Mouse (Mus musculus): ENCODE data around the gene Gm47985.
"Not testable (repeated sequence)": the region's sequence is repeated elsewhere in the genome, so short reads cannot be mapped to it uniquely, and the experiment has no call there.

Gm47985 gene

GRCm38 (mm10) chr1:151182266-151182665, at the start of gene Gm47985:
Gene Gm47985, plus strand, starts transcription at chr1:151182537.
- not testable (repeated sequence) for DNase-seq (ENCODE audit: low spot score in 2 of 2)

DNA sequence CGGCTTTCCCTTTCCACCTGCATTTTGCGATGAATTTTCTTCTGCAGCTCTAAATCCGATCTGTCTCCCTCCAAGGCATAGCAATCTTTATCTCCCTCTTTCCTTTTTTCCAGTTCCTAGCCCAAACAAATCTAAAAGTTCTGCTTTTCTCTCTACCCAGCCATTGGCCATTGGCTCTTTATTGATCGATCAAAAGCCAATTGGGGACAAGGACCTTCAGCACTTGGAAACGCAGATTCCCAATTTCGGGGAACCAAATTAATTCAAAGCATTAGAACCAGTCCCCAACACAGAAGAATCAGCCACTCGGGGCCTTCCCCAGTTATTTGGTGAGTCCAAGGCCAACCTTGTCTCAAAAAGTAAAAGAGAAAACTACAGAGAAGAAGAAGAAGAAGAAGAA, 49.7 kb upstream of the Gm47985 start:
- no peak for DNase-seq (ENCODE audit: low spot score in 2 of 2)

- no peak for DNase-seq (ENCODE audit: low spot score in 2 of 2)
Observed at GRCm38 (mm10) chr1:151138388-151138787, 43.9 kb upstream of the Gm47985 start.

DNA sequence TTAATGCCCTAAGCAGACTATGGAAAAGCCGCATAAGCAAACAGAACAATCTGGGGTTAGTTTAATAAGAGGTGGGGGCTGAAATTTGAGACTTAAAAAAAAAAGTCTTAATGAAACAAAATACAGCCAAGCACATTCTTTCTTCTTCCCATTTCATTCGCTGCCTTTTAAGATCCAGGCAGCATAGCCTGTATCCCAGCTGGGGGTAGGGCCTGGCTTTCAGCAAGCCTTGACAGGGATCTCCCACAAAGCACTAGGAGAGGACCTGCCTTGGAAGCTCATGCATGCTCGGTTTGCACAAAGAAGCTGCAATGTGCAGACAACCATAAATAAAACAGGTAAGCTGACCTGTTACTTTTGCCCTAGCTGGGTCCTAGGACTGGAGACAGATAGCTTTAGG, 41.4 kb upstream of the Gm47985 start:
- DNase-seq (ENCODE audit: low spot score in 2 of 2) = no peak

DNA sequence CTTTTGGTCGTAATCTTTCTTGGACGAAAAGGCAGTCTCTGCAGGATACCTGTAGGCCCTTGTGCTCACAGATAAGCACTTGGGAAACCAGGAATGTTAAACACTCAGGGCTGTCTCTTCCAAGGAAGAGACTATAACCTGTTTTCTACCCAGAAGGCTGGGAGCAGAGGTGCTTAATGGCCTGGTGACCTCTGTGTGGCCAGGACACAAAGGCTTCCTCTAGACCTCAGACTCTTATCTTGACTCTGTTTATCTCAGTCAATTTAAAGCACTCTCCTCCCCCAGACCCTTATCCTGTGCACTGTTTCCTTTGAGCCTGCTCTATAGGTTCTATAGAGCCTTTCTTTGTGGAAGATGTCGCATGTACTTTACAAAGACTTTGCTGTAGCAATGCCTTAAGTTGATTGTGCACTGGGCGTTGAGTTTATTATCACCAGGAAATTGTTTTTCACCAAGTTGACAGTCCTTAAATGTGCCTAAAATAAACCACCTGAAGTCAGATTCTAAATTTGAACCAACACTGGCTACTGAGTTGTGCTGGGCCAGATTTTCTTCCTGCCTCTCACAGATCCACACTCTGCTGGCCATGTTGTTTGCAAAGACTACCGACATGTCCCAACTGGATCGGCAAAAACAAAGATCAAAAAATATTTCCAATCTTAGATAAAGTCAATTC, 37.7 kb upstream of the Gm47985 start:
- DNase-seq (ENCODE audit: low spot score in 2 of 2) = no peak

DNA sequence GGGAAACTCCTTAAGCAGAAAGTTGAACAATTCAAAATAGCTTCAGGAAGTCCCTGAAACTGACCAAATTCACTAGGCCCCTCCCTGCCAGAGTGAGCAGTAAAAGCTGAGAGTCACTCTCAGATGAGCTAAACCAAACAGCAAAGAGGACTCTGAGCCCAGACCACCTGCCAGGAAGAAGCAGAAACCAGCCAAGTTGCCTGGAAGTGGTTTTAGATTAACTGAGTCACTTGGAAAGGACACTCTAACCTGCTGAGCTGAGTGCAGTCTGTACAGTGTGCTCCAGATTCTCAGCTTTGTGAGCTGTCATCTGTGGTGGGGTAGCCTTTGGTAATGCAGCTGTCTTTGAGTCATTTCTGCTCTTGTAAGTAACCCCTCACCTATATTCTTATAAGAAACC, 34.5 kb upstream of the Gm47985 start:
- no peak for DNase-seq (ENCODE audit: low spot score in 2 of 2)

DNA sequence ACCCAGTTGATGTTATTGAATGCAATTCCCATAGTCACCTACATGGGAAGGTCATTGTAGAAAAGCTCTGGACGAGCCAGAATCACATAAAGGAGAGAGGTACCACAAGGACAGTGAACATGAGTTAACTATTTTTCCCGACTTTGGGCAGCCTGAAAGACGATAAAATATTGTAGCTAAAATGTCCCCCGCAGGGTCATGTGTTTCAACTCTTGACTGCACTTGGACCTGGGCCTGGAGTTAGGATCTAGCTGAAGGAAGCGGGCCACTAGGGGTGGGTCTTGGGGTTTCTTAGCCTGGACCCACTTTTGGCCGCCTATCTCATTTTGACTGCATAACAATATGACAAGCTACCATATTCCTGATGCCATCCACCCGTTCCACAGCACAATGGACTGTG, 32.1 kb upstream of the Gm47985 start:
- no peak for DNase-seq (ENCODE audit: low spot score in 2 of 2)

GRCm38 (mm10) chr1:151151089-151151488, 31.2 kb upstream of the Gm47985 start:
- DNase-seq (ENCODE audit: low spot score in 2 of 2) = no peak

DNA sequence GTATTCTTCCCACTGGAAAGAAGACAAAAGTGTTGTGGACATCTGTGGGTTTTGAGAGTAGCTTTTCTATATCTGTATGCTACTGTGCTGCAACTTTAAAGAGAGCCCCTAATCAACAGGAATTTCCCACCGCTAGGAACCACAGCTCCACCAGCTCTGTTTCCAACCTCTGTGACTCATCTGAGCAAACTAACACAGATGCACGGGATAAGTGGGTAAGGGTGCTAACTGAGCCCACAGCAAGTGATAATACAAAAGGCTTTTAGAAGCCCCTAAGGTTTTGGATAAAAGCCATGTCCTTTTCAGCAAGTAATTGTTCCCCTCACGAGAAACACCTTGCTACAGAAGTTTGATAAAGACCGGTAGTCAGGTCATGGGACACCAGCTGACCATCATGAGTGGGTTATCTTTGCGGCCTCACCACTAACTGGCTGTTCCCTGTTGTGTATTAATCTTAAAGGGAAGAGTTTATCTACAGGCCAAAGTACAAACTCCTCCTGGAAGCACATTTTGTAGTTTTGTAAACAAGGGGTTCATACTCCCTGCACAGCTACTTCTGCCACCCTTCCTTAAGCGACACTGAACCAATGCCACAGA, 29.2 kb upstream of the Gm47985 start:
- no peak for DNase-seq (ENCODE audit: low spot score in 2 of 2)

GRCm38 (mm10) chr1:151154131-151154530, 28.2 kb upstream of the Gm47985 start:
- not testable (repeated sequence) for DNase-seq (ENCODE audit: low spot score in 2 of 2)

DNA sequence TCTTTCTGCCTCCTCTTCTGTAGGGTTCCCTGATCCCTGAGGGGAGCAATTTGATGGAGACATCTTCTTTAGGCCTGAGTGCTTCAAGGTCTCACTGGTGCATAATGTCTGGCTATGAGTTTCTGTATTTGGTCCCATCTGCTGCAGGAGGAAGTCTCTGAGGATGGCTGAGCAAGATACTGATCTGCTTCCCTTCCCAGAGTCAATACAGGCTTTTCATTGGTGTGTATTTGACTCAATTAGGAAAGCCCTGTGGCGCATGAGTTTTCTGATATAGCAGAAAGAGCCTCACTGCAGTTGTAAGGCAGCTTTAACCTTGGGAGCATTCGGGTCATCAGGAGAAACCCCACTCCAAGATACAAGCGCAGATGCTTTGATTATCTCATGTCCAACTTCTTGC, 26.2 kb upstream of the Gm47985 start:
- no peak for DNase-seq (ENCODE audit: low spot score in 2 of 2)

DNA sequence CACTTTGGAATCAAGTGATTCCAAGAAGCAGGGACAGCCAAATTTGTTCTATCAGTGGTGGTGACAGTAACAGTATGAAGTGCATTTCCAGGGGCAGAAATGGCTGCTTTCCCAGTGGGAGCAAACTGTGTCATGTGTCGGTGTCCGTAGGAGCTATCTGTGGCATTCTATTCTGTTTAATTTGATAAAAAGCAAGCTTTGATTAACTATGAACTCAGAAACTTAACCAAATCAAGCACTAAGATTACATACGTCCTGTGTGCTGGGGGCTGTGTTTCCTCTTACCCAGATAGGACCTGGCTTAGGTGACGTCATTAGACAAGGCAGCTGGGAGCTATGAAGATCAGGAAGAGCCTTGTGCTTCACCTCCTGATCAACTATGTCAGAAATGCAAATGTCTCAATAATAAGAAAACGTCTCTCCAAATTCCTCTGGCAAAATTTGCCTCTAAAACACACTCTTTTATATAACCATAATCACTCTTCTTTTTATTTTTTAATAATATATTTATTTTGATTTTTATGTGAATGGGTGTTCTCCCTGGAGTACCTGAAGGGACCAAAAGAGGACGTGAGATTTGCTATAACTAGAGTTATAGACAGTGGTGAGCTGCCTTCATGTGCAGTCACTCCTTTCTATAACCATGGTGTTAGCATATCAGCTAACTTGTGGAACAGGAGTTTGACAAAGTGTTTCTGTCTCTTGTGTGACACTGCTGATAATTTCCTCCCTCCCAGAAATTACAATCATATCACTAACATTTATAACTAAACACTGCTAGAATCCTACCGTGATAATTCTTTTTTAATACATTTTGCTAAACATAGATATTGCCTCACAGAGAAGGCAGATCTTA, 25.3 kb upstream of the Gm47985 start:
- DNase-seq (ENCODE audit: low spot score in 2 of 2) = no peak

DNA sequence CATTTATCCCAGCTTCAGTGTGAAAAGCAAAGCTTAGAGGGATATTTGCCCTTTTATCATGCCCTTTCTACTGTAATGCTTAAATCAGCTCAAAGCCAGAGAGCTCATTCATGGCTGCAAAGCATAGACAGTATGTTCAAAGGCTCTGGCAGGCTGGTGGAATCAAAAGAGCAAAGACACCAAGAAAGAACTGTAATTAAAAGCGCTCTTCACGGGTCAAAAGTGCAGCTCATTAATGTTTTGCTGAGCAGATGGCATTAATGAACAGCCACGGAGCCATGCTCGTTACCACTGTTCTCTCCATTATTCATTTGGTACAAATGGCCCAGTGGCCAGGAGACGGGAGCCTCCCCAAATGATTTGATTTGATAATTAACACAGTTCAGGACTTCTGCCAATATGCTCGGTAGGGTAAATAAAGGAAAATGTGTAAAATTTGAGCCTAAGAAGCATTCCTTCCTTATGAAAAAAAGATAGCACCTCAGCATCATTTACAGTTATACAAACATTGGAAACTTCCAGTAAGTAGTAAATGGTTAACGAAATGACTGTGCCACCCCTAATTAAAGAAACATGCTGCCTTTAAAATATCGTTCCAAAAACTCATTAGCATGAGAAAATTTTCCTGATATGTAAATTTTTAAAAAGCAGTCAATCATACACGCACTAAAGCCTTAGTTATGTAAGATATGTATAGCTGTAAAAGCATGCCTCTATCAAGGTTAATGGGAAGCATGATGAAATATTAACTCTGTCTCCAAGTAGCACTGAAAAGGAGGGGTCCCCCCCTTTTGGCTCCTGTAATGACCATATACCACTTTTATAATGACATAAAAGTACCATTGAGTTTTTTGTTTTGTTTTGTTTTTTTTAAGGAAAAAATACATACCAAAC, 24.1 kb upstream of the Gm47985 start:
- DNase-seq (ENCODE audit: low spot score in 2 of 2) = no peak

GRCm38 (mm10) chr1:151158857-151159510, 23.4 kb upstream of the Gm47985 start:
- no peak for DNase-seq (ENCODE audit: low spot score in 2 of 2)

- DNase-seq (ENCODE audit: low spot score in 2 of 2) = no peak
Observed at GRCm38 (mm10) chr1:151166031-151166430, 16.3 kb upstream of the Gm47985 start.

- no peak for DNase-seq (ENCODE audit: low spot score in 2 of 2)
Observed at GRCm38 (mm10) chr1:151167297-151168047, 14.9 kb upstream of the Gm47985 start.

- no peak for DNase-seq (ENCODE audit: low spot score in 2 of 2)
Observed at GRCm38 (mm10) chr1:151168637-151169036, 13.7 kb upstream of the Gm47985 start.

- no peak for DNase-seq (ENCODE audit: low spot score in 2 of 2)
Observed at GRCm38 (mm10) chr1:151171572-151172461, 10.5 kb upstream of the Gm47985 start.

Data from spleen, postnatal 36 days (tissue).